ENCODE assay signal across 8 mouse cellular contexts in genomic region chr2:132689569-132690231, GRCm38 (mm10). TPM values are rescaled to one million over a fixed set of nuclear protein-coding genes. Genes with fewer than 3 reads are reported as not detected.
DNase-seq lines count a peak whose midpoint lies in the region; TF ChIP-seq lines count a peak whose summit lies in the region.

No protein-coding gene starts in this region.

- DNase-seq in lung, postnatal 25 days (ENCODE audit: low spot score) = peak; percentile 32
- DNase-seq in lung, adult 2 months = no peak
- DNase-seq in frontal cortex, postnatal 36 days (ENCODE audit: low spot score in 2 of 2) = peak; percentile 54 to 69
- peak; percentile 37 for DNase-seq in layer of hippocampus, postnatal 10 days (ENCODE audit: low spot score in 2 of 2)
- DNase-seq in right cerebral cortex, postnatal 14 days = peak; percentile 75
- no peak for DNase-seq in retina, postnatal 1 day
- DNase-seq in retina, embryonic 14.5 days (ENCODE audit: low spot score) = no peak

- 70% methylated on average over 15 of the region's 15 CpGs for WGBS in lung, adult 2 months
- 47% methylated on average over 15 of the region's 15 CpGs for WGBS in bone marrow, adult 2 months

- peak overlapping the region; percentile 68 for H3K27ac ChIP-seq in bone marrow, adult 2 months (ENCODE audit: control insufficient read depth, insufficient read depth, low read depth, low read length, poor library complexity)

- no peak for TF ChIP-seq CTCF in lung, adult 2 months (IDR thresholded peaks at IDR 0.05; ENCODE audit: insufficient read depth, low read length)
- TF ChIP-seq CTCF in bone marrow, adult 2 months (IDR thresholded peaks at IDR 0.05; ENCODE audit: control insufficient read depth, insufficient read depth, low read length) = no peak

- no peak for TF ChIP-seq POLR2A in lung, adult 2 months (IDR thresholded peaks at IDR 0.05; ENCODE audit: borderline replicate concordance, extremely low read depth, low read depth, low read length)
- TF ChIP-seq POLR2A in bone marrow, adult 2 months (IDR thresholded peaks at IDR 0.05; ENCODE audit: borderline replicate concordance, control insufficient read depth, low read depth, low read length) = no peak

- no peak overlapping the region for H3K4me3 ChIP-seq in lung, adult 2 months (replicated peaks; ENCODE audit: extremely low read depth, low read depth, low read length)
- H3K4me3 ChIP-seq in bone marrow, adult 2 months (replicated peaks; ENCODE audit: control insufficient read depth, low read depth, low read length) = no peak overlapping the region

- peaks cover 3% of the 10 kb centered on the region; the same call in 1 of the 2 replicates for H3K4me1 ChIP-seq in lung, adult 2 months (ENCODE audit: control insufficient read depth, insufficient read depth, low read length)
- peaks cover 7% of the 10 kb centered on the region; the same call in 1 of the 2 replicates for H3K4me1 ChIP-seq in bone marrow, adult 2 months (ENCODE audit: control insufficient read depth, insufficient read depth, low read length)

RNA-seq across cellular contexts. Expression of gene Shld1, which starts 3.0 kb away (rescaled TPM):
- 14.4 and 17.9 TPM in 2 replicates for polyA plus RNA-seq in lung, adult 2 months (2012; rRNA removed)
- 9.9 and 13.6 TPM in 2 replicates for polyA plus RNA-seq in bone marrow, adult 2 months (2011; ENCODE audit: insufficient read depth, insufficient read length, low replicate concordance, missing spikeins)
- total RNA-seq in layer of hippocampus, postnatal 10 days (2021) = 1 to 10 TPM; 7.7 to 9.1 TPM

Comparison
In these comparisons a context has a peak if more than half of its experiments do, and no peak if none do; other contexts are left out.
1. DNase-seq: peak in lung, postnatal 25 days (single experiment), frontal cortex, postnatal 36 days (2 of 2), layer of hippocampus, postnatal 10 days (2 of 2) and right cerebral cortex, postnatal 14 days (single experiment); none in lung, adult 2 months (single experiment), retina, postnatal 1 day (single experiment) and retina, embryonic 14.5 days (single experiment).